Mouse (Mus musculus): Measurements from ENCODE around the gene Sh3glb2.

- TF ChIP-seq GATA1 (IDR thresholded peaks at IDR 0.05; ENCODE audit: low read length): no peak
- no peak for TF ChIP-seq TAL1 (IDR thresholded peaks at IDR 0.05; ENCODE audit: low read length)
Observed at GRCm38 (mm10) chr2:30336174-30336915, 22.8 kb downstream of the Sh3glb2 start.

Measured in erythroblast, embryonic 14.5 days (primary cell).